Mouse (Mus musculus) stomach, postnatal 0 days (tissue): ENCODE data around the gene Adgrb2.
A peak's percentile ranks its signal among the peaks of the same experiment; 100 is the strongest.

ENCODE experiments used
- CTCF ChIP-seq: IDR thresholded peaks from 2 replicates; pipeline ENCODE4 v1.5.1; 2016; ENCODE audit warnings: antibody characterized with exemption, low read depth, mild to moderate bottlenecking, moderate library complexity
- EP300 ChIP-seq: optimal IDR thresholded peaks from 2 replicates; pipeline ENCODE3; 2016; ENCODE audit warnings: antibody characterized with exemption

DNA sequence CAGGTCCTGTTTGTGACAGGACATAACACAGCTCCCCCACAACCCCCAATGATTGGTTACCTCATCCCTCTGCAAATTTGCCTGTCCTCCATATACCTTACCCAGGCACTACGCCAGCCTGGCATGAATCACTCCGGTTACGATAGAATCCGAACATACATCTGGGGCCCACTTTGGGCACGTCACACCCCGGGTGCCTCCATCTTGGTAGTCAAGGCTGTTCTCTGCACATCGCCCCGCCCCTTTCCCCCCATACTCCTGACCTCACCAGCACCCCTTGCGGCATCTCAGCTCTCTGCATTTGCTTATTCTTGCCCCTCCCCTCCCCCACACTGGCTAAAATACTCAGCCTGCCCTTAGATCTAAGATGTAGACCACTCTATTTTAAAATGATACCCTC lies 20.9 kb downstream of the Adgrb2 start:
- TF ChIP-seq CTCF (peak; percentile 44), EP300 (no peak)
